Mouse (Mus musculus): ENCODE measurements around the gene Kctd3.

Gene Kctd3

GRCm38 (mm10) chr1:189006826-189007225 lies 815 bp downstream of the Kctd3 start:
- DNase-seq = peak; percentile 26

DNA sequence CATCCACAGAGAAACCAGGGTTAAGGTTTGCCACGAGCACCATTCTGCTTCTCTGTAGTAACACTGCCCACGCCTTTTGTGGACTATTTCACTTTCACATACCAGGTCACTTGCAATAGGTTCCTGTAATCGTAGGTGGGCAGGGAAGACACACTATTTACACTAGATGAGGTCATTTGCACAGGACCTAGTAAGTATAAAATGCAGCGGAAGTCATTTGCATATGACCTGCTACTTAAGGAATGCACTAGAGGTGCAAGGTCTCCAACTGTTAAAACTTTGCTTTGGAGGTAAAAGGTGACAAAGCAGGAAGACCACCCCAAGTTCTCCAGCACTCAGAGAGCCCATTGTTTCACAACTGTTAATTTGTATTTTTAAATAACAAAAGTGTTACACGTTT lies 1.4 kb downstream of the Kctd3 start:
- no peak for DNase-seq

DNA sequence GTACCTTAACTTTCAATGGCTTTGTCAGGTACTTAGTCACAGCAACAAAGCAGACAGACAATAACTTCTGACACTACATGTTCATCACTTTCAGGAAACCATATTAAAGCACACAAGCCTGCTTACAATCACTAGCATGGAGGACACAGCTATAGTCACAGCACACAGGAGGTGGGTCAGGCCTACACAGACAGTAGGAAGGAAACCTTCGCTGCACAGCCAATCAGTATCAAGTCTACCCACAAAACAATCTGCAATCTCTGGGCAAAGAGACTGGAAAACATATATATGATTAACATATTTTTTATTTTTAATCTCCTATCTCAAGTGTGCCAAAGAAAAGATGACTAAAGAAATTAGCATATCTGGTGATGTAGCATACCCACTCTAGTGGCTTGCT lies 2.9 kb downstream of the Kctd3 start:
- DNase-seq = no peak

DNA sequence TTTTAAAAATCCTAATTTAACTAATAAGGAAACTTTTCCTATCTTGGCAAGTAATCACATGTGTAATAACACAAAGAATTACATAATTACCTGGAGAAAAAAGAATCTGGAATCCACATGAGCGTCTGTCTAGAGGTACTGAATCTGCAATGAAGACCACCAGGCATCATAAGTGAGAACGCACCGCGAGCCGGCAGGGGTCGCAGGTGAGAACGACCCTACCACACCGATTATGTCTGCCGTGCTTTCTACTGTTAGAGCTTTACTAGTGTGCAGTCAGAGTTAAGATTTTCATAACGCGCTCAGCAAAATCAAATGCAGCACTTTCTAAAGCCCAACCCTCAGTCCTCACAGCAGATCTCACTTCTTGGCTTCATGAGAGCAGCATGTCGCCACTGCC lies 5.8 kb downstream of the Kctd3 start:
- DNase-seq = no peak

DNA sequence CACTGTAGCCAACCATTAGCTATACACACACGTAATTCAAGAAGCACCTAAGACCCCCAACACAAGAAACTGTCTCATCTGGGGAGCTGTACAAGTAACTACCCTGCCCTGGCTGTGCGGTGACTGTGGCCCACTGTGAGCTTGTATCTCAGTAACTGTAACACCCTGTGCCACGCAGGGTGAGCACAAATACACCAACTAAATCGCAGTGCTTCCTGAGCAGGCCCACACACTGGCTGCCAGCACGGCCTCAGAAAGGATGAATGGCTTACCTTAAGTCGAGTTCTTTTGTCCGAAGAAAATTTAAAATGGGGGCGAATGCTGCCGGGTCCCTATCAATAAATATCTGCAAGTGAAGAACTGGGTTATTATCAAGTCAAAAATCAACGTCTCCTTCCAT lies 7.7 kb downstream of the Kctd3 start:
- no peak for DNase-seq

DNA sequence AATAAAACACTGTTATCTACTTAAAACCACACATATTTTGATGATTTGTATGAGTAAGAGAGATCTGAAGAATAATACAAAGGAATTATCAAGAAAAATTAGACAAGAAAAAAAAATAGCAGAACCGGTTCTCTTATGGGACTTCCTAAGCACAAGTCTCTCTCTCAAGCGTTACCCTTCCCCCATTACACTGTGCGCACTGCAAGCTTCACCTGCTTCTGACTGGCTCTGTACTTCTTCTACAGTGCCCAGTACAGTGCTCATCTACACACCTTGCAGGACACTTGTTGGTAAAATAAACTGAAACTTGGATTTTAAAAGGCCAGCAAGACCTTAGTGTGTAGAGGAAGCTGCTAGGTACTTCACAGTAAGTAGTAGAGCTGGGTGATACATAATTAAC lies 9.7 kb downstream of the Kctd3 start:
- no peak for DNase-seq

DNA sequence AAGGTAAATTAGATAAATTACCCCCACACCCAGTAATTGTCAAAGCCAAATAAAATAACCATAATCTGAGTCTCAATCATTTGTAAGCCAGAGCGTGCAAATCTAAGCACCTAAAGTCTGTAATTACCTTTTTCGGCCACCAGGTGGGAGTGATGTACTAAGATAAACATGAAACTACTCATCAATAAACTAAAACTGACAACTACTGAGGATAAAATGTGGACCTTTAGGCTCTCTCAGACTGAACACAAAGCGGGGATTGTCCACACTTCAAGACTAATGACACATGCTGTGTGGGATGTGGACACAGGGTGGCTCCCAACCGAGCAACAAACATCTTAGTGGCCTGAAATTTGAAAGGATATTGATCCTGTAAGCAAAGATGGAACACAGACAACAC lies 14.4 kb downstream of the Kctd3 start:
- peak; percentile 54 for DNase-seq

DNA sequence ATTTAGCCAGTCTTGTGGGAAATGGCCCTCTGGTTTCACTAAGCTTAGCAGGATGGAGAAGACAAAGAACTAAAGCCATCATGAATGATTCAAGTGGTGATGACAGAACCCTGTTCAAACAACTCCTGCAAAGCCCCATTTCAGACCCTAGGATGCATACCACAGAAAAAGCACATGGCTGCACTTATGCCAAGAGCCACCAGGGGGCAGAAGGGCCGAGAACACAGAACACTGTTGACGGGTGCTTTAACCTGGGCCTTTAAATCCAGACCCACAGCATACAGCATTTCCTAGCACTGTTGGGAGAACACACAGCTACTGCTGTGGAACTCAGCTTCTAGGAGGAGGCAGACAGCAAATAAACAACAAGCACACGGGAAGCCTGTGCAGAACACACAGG lies 27.6 kb downstream of the Kctd3 start:
- DNase-seq = peak; percentile 52

GRCm38 (mm10) chr1:188973926-188974325 lies 33.7 kb downstream of the Kctd3 start:
- DNase-seq = no peak

DNA sequence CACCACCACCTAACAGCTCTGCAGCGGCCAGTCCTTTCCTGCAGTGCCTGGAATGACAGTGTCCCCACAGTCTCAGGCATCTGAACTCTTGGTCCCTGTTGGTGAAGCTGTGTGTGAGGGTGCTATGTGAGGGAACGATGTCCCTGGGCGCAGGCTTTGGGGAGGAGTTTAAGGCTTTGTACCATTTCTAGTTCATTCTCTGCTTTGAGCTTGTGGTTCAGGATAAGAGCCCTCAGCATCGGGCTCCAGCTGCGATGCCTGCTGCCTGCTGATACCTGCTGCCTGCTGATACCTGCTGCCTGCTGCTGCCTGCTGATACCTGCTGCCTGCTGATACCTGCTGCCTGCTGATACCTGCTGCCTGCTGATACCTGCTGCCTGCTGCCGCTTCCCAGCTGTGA lies 34.6 kb downstream of the Kctd3 start:
- no peak for DNase-seq

- peak; percentile 19 for DNase-seq
These were observed 55.1 kb downstream of the Kctd3 start for GRCm38 (mm10) chr1:188952501-188952900.

DNA sequence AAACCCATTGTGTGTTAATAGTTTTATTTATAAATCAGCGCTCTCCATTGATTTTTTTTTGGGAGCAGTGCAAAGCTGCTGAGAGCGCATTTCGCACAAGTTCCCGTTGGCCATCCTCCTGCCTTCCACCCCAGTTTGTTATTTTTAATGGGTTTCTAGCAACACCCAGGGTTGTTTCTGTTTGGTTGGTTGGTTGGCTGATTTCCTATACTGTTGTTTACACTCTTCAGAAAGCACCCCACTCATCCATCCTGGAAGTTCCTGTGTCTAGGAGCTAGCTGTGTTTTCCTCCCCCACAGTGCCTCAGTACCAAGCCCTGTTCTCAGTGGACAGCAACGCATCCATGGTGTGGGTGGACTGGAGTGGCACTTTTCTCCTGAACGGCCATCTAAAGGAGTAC lies 56.5 kb downstream of the Kctd3 start:
- DNase-seq = no peak

DNA sequence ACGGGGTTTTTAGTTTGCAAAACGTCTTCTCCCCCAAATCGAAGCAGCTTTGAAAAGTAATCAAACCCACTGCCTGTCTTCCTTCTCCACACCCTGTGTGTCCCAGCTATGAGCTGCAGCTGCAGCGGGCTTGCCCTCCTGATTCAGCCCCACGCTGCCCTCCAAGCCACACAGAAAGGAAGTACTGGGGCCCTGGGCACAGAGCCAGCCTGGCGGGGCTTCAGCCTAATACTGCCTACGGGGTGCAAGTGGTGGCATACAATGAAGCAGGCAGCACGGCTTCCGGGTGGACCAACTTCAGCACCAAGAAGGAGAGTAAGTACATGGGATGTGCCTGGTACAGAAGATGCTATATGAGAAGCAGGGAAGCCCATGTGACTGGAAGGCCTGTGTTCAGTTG lies 59.4 kb downstream of the Kctd3 start:
- DNase-seq = no peak

DNA sequence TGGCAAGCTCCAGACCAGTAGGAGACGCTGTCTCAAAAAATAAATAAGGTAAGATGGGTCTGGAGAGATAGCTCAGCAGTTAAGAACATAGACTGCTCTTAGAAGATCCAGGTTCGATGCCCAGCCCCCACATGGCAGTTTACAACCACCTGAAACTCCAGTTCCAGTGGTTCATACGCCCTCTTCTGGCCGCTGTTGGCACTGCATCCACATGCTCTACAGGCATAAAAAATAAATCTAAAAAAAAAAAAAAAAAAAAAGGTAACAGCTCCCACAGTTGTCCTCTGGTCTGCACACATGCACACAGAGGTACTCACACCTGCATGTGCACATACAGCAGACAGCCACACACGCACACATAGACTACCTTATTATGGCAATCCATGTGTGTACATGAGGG lies 59.8 kb downstream of the Kctd3 start:
- no peak for DNase-seq

DNA sequence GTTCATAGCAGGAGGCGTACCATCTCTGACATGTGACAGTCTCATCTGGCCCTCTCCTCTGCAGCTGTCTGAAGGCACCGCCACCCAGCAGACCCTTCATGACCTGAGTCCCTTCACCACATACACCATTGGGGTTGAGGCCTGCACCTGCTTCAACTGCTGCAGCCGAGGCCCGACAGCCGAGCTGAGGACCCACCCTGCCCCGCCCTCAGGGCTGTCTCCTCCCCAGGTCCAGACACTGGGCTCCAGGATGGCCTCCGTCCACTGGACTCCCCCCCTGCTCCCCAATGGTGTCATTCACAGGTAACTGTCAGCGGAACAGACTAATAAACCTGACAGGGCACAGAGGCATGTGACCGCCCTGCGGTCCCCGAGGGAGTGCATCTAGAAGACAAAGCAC lies 60.8 kb downstream of the Kctd3 start:
- no peak for DNase-seq

- DNase-seq = no peak
These were observed 62.3 kb downstream of the Kctd3 start for GRCm38 (mm10) chr1:188945326-188945725.

DNA sequence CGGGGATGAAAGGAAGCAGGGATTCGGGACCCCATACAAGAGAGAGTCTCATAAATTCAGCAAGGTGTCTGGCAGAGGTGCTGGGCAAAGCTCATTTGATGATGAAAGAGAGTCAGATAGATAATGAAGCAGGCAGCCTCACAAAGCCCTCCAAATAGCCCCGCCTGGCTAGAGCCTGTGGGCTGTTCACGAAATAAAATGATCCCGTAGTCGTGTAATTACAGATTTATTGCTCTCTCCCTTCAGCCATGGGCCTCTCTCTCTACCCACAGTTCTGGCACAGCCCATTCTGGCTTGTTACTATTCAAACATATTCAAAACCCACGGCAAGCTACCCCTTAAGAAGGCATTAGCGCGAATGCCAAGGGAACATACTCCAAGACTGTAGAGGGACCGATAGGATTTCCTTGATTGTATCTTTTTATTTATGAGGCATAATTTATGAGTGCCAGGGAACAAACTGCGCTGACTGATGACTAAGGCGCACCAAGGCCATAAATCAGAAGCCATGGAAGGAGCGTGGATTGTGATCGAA lies 70.3 kb downstream of the Kctd3 start:
- DNase-seq = no peak

All from cerebellum, adult 9-10 months (tissue).